Mouse (Mus musculus) liver, embryonic 14.5 days (tissue): ENCODE data around the gene Zmiz1.

Experiments
- CTCF ChIP-seq: IDR thresholded peaks from 2 replicates; pipeline ENCODE4 v1.5.1; 2016; ENCODE audit warnings: antibody characterized with exemption, low read depth, control low read depth
- EP300 ChIP-seq: IDR thresholded peaks from 2 replicates; pipeline ENCODE4 v1.6.1; 2016; ENCODE audit warnings: antibody characterized with exemption, low read depth

DNA sequence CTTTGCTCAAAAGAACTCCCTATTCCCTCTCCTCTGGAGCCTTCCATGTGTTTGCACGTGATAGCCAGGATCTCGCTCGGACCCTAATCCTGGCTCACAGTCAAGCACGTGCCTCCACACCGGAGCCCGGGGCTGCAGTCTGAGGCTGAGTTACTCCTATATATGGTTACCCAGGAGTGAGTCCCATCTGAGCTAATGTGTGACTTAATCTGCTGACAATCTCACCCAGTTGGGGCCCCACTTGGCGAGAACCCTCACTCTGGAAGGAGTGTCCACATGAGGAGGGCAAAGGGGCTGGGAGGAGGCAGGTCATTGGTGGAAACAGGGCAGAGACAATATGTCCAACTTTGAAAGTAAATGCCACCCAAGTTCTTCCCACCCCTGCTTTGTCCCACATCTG, 252.2 kb downstream of the Zmiz1 start:
- no peak for TF ChIP-seq EP300
- TF ChIP-seq CTCF = no peak
